Mouse (Mus musculus) forebrain, embryonic 14.5 days (tissue): ENCODE results near the gene Zbtb43. TPM values are rescaled to one million over a fixed set of nuclear protein-coding genes. Genes with fewer than 3 reads are reported as not detected.

Source experiments
- ATAC-seq: fragments of 200-750 bp; cut with Nextera tagmentation; 2 replicates; pipeline ENCODE4 v1.8.0; 2017; ENCODE audit warnings: mild to moderate bottlenecking, moderate library complexity
- DNase-seq: peaks from one replicate; pipeline ENCODE4 v3.0.0-alpha.2; 2015; ENCODE audit warnings: low spot score
- H3K27ac ChIP-seq: fragments of 300-500 bp; sonication (generic); 2 replicates; pipeline ENCODE4 v1.5.1; 2014; ENCODE audit warnings: low read depth, mild to moderate bottlenecking, control low read depth, low read length, moderate library complexity
- H3K27me3 ChIP-seq: fragments of 300-500 bp; sonication (generic); replicated peaks from 2 replicates; pipeline ENCODE4 v1.6.1; 2014; ENCODE audit warnings: low read length, control low read depth, mixed read lengths; ENCODE audit not compliant: control insufficient read depth, insufficient read depth
- H3K36me3 ChIP-seq: fragments of 300-500 bp; sonication (generic); 2 replicates; pipeline ENCODE4 v1.6.1; 2014; ENCODE audit warnings: low read length, control low read depth; ENCODE audit not compliant: control insufficient read depth, insufficient read depth
- H3K4me1 ChIP-seq: fragments of 300-500 bp; sonication (generic); 2 replicates; pipeline ENCODE4 v1.6.1; 2014; ENCODE audit warnings: antibody characterized with exemption, low read length, control low read depth; ENCODE audit not compliant: control insufficient read depth, insufficient read depth
- H3K4me2 ChIP-seq: fragments of 300-500 bp; sonication (generic); 2 replicates; pipeline ENCODE4 v1.6.1; 2014; ENCODE audit warnings: mild to moderate bottlenecking, control low read depth, low read length
- H3K4me3 ChIP-seq: fragments of 300-500 bp; sonication (generic); 2 replicates; pipeline ENCODE4 v1.5.1; 2014; ENCODE audit warnings: low read depth, low read length, control low read depth
- H3K9ac ChIP-seq: fragments of 300-500 bp; sonication (generic); 2 replicates; pipeline ENCODE4 v1.6.1; 2014; ENCODE audit warnings: mild to moderate bottlenecking, low read length, control low read depth, moderate library complexity
- H3K9me3 ChIP-seq: fragments of 300-500 bp; sonication (generic); replicated peaks from 2 replicates; pipeline ENCODE4 v1.6.1; 2016; ENCODE audit warnings: low read length, control low read depth, mixed read lengths; ENCODE audit not compliant: control insufficient read depth
- WGBS: fragments of 180-500 bp; shearing (Covaris S2); extraction: QIAGEN DNeasy Blood & Tissue Kit; methylation state at CpG from one replicate; pipeline ENCODE4 v1.1.7; 2014; 5-methylcytosine and 5-hydroxymethylcytosine counted together
- polyA plus RNA-seq: library from polyadenylated mRNA; unstranded; fragments of >200 nt; fragmentation: Nextera tagmentation; extraction: Ambion mirVana; gene quantifications from 2 replicates; pipeline ENCODE4 v1.2.1, GENCODE M21; 2014

The Zbtb43 gene
- 29.0 and 33.2 TPM in 2 replicates for polyA plus RNA-seq

DNA sequence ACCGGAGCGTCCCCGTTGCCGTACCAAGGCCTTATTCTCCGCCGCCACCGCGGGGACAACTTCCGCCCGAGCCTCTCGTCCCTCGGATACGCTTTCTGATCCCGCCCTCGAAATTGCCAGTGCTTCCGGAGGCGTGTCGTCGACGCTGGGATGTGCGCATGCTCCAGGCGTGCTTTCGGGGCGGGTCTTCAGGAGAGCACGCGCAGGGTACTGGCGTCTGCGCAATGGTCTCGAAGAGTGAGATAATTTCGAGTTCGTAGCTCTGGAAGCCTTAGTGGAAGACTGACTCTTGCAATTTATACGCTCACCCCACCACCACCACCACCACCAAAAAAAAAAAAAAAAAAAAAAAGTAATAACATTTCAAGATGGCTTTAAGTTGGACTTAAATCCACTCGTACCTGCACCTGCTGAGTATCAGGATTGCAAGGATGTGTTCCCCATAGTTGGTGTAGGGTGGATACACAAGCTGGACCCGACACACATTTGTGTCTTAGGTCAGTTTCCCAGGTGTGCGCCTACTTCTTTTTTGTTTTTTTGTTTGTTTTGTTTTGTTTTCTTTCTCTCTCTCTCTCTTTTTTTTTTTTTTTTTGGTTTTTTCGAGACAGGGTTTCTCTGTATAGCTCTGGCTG is at the start of gene Zbtb43:
TSS of gene Zbtb43 (minus strand) at position 94 of the 632 bp plus-strand sequence.
- Histone ChIP-seq H3K27me3 (0 out of 2 replicates have a peak, but pooled peaks cover 5% of the 10 kb centered on the region), H3K4me2 (peak within 1 kb of the TSS; percentile 82), H3K9me3 (no peaks in the 10 kb centered on the region), H3K36me3 (peaks cover 11% of the 10 kb centered on the region; the same call in 1 of the 2 replicates), H3K27ac (peak within 1 kb of the TSS; percentile 48; the same call in 1 of the 2 replicates), H3K9ac (peak within 1 kb of the TSS; percentile 90), H3K4me3 (peak within 1 kb of the TSS; percentile 97), H3K4me1 (peaks cover 8% of the 10 kb centered on the region)
- ATAC-seq = peak; percentile 99
- 6% methylated on average over 36 of the region's 36 CpGs for WGBS
- peak; percentile 98 for DNase-seq

DNA sequence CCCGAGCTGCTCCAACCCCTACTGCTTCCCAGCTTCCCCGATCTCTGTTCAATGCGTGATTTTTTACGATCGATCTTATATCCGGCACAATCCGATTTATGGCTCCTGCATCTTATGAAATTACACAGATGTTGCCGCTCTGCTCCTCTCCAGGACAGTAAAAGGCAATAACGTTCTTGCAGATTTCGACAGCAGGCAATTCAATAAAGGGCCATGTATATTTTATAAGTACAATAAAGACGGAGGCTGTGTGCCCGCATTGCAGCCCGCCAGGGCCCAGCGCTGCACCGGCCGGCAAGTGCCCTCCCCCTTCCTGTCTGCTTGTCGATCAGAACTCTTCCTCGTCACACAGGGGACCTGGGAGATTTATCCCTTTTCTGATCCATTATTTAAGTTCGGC is 47.5 kb upstream of the Zbtb43 start:
- ATAC-seq = no peak
- no peaks in the 10 kb centered on the region for H3K36me3 ChIP-seq
- H3K4me2 ChIP-seq = no peak overlapping the region
- no peak for DNase-seq
- no peaks in the 10 kb centered on the region for H3K27me3 ChIP-seq
- H3K27ac ChIP-seq = no peak overlapping the region
- no peaks in the 10 kb centered on the region for H3K9me3 ChIP-seq
- H3K4me3 ChIP-seq = no peak overlapping the region
- H3K9ac ChIP-seq = no peak overlapping the region
- 83% methylated on average over 19 of the region's 19 CpGs for WGBS
- no peaks in the 10 kb centered on the region for H3K4me1 ChIP-seq

DNA sequence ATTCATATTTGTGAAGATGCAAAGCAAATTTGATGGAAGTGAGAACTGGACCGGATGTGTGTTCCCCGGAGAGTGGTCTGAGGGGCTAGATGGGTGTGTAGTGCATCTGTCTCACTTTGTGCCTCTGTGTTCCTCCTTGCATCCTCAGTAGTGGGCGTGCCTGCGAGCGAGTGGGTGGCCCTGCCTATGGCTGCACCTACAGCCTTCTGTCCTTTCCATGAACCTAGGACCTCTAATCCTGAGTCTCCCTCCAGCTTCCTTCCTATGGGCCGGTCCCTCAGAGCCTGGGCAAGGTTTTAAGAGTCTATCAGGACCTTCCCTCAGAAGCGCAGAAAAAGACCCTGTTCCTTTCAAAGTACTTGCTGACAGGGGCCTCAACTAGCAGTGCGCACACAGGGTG is 47.1 kb upstream of the Zbtb43 start:
- no peaks in the 10 kb centered on the region for H3K4me1 ChIP-seq
- H3K9me3 ChIP-seq = no peaks in the 10 kb centered on the region
- no peak overlapping the region for H3K27ac ChIP-seq
- ATAC-seq (no peak), DNase-seq (no peak)
- WGBS = 85% methylated on average over 8 of the region's 8 CpGs
- no peak overlapping the region for H3K4me2 ChIP-seq
- no peak overlapping the region for H3K9ac ChIP-seq
- H3K4me3 ChIP-seq = no peak overlapping the region
- no peaks in the 10 kb centered on the region for H3K27me3 ChIP-seq
- no peaks in the 10 kb centered on the region for H3K36me3 ChIP-seq

DNA sequence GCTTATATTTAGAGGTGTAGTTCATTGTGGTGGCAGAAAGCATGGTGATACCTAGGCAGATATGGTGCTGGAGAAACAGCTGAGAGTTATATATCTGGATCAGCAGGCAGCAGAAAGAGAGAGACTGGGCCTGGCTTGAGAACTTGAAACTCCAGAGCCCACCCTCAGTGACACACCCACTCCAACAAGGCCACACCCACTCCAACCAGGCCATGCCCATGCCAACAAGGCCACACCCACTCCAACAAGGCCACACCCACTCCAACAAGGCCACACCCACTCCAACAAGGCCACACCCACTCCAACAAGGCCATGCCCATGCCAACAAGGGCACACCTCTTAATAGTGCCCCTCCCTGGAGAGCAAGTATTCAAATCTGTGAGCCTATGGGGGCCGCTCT is 42.4 kb upstream of the Zbtb43 start:
- Histone ChIP-seq H3K4me2 (no peak overlapping the region), H3K36me3 (no peaks in the 10 kb centered on the region), H3K4me3 (no peak overlapping the region), H3K9ac (no peak overlapping the region), H3K27me3 (no peaks in the 10 kb centered on the region), H3K9me3 (no peaks in the 10 kb centered on the region), H3K27ac (no peak overlapping the region), H3K4me1 (no peaks in the 10 kb centered on the region)
- DNase-seq (no peak), ATAC-seq (no peak)
- 100% methylated on average over 1 of the region's 1 CpGs for WGBS

DNA sequence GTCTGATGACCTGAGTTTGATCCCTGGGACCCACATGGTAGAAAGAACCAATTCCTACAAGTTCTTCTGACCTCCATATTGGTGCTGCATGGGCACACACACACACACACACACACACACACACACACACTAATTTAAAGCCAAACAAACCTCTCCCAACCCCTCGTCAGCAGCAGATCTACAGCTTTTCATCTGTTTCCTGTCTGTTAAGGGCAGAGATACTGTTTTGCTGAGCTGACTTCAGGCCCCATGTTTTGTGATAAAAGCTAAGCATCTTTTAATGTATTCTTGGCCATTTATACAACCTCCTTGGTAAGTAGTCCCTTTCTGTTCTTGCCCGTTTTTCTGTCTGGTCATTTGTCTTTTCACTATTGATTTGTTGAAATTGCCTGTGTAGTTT is 34.2 kb upstream of the Zbtb43 start:
- Histone ChIP-seq H3K36me3 (no peaks in the 10 kb centered on the region), H3K9ac (no peak overlapping the region), H3K27me3 (no peaks in the 10 kb centered on the region), H3K4me2 (no peak overlapping the region), H3K4me3 (no peak overlapping the region), H3K27ac (no peak overlapping the region), H3K4me1 (no peaks in the 10 kb centered on the region), H3K9me3 (peaks cover 9% of the 10 kb centered on the region; the same call in 1 of the 2 replicates)
- DNase-seq = no peak
- 43% methylated on average over 2 of the region's 2 CpGs for WGBS
- ATAC-seq = no peak

DNA sequence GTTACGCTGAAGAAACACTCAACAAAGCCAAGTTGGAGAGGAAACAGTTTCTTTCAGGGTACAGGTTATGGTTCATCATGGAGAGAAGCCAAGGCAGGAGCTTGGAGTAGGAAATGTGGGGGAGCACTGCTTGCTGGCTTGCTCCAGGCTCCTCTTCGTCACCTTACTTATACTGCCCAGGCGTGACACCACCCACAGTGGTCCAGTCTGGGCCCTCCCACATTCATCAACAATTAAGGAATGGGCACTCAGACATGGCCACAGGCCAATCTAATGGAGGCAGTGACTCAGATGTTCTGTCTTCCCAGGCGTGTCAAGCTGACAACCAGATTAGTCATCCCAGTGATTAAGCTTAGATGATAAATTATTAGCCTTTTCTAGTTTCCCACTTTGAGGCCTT is 29.9 kb upstream of the Zbtb43 start:
- 81% methylated on average over 4 of the region's 4 CpGs for WGBS
- peaks cover 9% of the 10 kb centered on the region; the same call in 1 of the 2 replicates for H3K9me3 ChIP-seq

DNA sequence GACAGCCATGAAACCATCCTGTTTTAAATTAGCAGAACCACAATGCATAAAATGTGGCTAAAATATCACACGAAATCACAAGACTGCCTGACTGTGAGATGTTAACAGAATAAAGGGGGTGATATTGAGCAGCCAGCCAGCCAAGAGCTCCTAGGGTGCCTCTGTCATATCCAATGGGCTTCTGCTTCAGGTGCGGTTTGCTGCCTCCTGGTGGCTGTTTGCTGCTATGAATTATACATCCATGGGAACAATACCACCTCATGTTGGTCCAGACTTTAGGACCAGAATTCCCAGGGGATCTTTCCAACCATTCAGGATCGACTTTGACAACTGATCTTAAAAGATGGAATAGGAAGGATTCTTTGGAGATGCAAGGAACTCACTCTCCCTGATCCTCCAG is 27.3 kb upstream of the Zbtb43 start:
- H3K9me3 ChIP-seq = peaks cover 9% of the 10 kb centered on the region; the same call in 1 of the 2 replicates
- H3K4me2 ChIP-seq = no peak overlapping the region
- DNase-seq (no peak), ATAC-seq (no peak)
- H3K4me1 ChIP-seq = no peaks in the 10 kb centered on the region
- no peaks in the 10 kb centered on the region for H3K27me3 ChIP-seq
- no peak overlapping the region for H3K4me3 ChIP-seq
- H3K36me3 ChIP-seq = no peaks in the 10 kb centered on the region
- 56% methylated on average over 3 of the region's 3 CpGs for WGBS
- no peak overlapping the region for H3K9ac ChIP-seq
- no peak overlapping the region for H3K27ac ChIP-seq

More for the DNA sequence above, 29.9 kb upstream of the Zbtb43 start:
- Histone ChIP-seq H3K4me2 (no peak overlapping the region), H3K27ac (no peak overlapping the region), H3K27me3 (no peaks in the 10 kb centered on the region), H3K9ac (no peak overlapping the region), H3K36me3 (no peaks in the 10 kb centered on the region), H3K4me1 (no peaks in the 10 kb centered on the region), H3K4me3 (no peak overlapping the region)
- no peak for DNase-seq
- ATAC-seq = no peak

DNA sequence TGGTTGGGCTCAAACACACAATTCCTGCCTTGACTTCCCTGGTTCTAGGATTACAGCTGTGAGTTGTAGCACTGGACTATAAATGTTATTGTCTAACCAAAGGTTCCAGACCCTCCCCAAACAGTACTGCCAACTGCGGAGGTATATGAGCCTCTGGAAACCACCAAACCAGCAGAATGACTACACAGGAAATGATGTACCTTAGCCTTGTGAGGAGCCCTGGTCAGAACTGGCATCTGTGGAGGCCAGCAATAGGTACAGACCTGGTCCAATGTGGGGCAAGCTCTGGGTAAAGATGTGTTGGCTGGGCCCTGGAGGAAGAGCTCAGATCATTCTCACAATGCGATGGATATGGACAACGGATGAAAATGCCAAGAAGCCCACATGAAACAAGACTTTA is 23.7 kb upstream of the Zbtb43 start:
- Histone ChIP-seq H3K9ac (no peak overlapping the region), H3K4me1 (no peaks in the 10 kb centered on the region), H3K27me3 (no peaks in the 10 kb centered on the region), H3K4me3 (no peak overlapping the region), H3K4me2 (no peak overlapping the region), H3K36me3 (no peaks in the 10 kb centered on the region), H3K27ac (no peak overlapping the region), H3K9me3 (no peaks in the 10 kb centered on the region)
- DNase-seq = no peak
- ATAC-seq = no peak
- 98% methylated on average over 3 of the region's 3 CpGs for WGBS

DNA sequence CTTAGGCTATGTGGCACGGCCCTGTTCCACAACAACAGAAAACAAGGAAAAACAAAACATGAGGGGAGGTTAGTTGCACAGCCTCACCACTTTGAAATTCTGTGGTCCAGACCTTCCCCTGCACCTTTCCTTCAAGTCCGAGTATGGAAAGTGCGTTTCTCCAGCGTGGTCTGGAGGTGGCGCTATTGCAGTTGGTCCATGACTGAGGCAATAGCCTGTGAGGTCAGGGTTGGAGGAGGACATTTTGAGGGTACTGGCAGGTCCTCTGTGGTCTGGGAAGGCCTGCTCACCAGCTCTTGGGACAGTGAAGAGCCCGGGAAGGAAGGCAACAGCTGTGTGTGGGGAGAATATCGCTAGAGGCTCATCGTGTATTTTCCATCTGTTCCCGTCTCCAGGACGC is 21.2 kb upstream of the Zbtb43 start:
- Histone ChIP-seq H3K4me3 (no peak overlapping the region), H3K9ac (no peak overlapping the region), H3K27me3 (0 out of 2 replicates have a peak, but pooled peaks cover 5% of the 10 kb centered on the region), H3K36me3 (no peaks in the 10 kb centered on the region), H3K27ac (no peak overlapping the region), H3K4me1 (no peaks in the 10 kb centered on the region), H3K4me2 (no peak overlapping the region), H3K9me3 (no peaks in the 10 kb centered on the region)
- no peak for ATAC-seq
- WGBS = 56% methylated on average over 10 of the region's 10 CpGs
- DNase-seq = peak; percentile 20
